Mouse (Mus musculus) CH12.LX (cell line): ENCODE measurements at regions not wholly inside any gene's neighbourhood (a gene's known extent, or its start where the extent isn't known, plus 50 kb on each side); places are given as distances from the start of the nearest gene placed in this dataset.

ENCODE experiments used
- DNase-seq: peaks from one replicate; pipeline ENCODE4 v3.0.0-alpha.2; 2013; ENCODE audit errors: extremely low read depth
- H3K27ac ChIP-seq: 2 replicates; pipeline ENCODE4 v1.5.1; 2012; ENCODE audit warnings: low read depth, mild to moderate bottlenecking, control low read depth, moderate library complexity; ENCODE audit not compliant: insufficient read depth
- H3K27me3 ChIP-seq: replicated peaks from 2 replicates; pipeline ENCODE3; 2012; ENCODE audit warnings: inconsistent platforms
- H3K36me3 ChIP-seq, 2 experiments: replicated peaks in 1 of 2; 2 replicates each; pipeline versions ENCODE3 to v1.6.1; 2012; ENCODE audit warnings: inconsistent platforms in 1 of 2, low read length in 1 of 2, mild to moderate bottlenecking in 1 of 2, mixed read lengths in 1 of 2, moderate library complexity in 1 of 2; ENCODE audit not compliant: control insufficient read depth in 1 of 2, insufficient read depth in 1 of 2
- H3K4me1 ChIP-seq, 2 experiments: 2 replicates each; pipeline ENCODE4 v1.6.1; 2012; ENCODE audit warnings: inconsistent platforms in 1 of 2, moderate library complexity in 1 of 2; ENCODE audit not compliant: insufficient read depth in 2 of 2, control insufficient read depth in 1 of 2
- H3K4me2 ChIP-seq: 2 replicates; pipeline ENCODE4 v1.6.1; 2012; ENCODE audit warnings: low read depth, mild to moderate bottlenecking, control low read depth; ENCODE audit not compliant: poor library complexity, insufficient read depth, severe bottlenecking
- H3K4me3 ChIP-seq, 3 experiments: fragments of 150-350 bp in 1 of 3; sonication (generic) in 1 of 3; replicated peaks in 1 of 3; 2 replicates each; pipeline versions ENCODE3 to v1.5.1; 2011 to 2012; ENCODE audit warnings: low read depth in 2 of 3, low read length in 2 of 3, mild to moderate bottlenecking in 2 of 3, moderate library complexity in 2 of 3, control low read depth in 1 of 3, improper control_type of control experiment in 1 of 3, inconsistent platforms in 1 of 3, mixed read lengths in 1 of 3; ENCODE audit not compliant: poor library complexity in 1 of 3
- H3K79me2 ChIP-seq: replicated peaks from 2 replicates; pipeline ENCODE4 v1.6.1; 2012; ENCODE audit warnings: mild to moderate bottlenecking, moderate library complexity; ENCODE audit not compliant: control insufficient read depth, poor library complexity, insufficient read depth, severe bottlenecking; ENCODE audit errors: extremely low read depth
- H3K9ac ChIP-seq: 2 replicates; pipeline ENCODE4 v1.6.1; 2012; ENCODE audit warnings: low read depth, mild to moderate bottlenecking, control low read depth, moderate library complexity; ENCODE audit not compliant: insufficient read depth
- H3K9me3 ChIP-seq: replicated peaks from 2 replicates; pipeline ENCODE3; 2012; ENCODE audit warnings: low read length, inconsistent platforms, mixed read lengths
- CHD1 ChIP-seq: IDR thresholded peaks from 2 replicates; pipeline ENCODE4 v1.6.1; 2012; ENCODE audit warnings: low read depth, low read length, improper control_type of control experiment, inconsistent platforms
- CTCF ChIP-seq, 2 experiments: IDR thresholded peaks in 1 of 2; conservative IDR thresholded peaks in 1 of 2; 2 replicates each; pipeline ENCODE4 v1.5.1; 2011 to 2012; ENCODE audit warnings: low read depth in 2 of 2, low read length in 2 of 2, improper control_type of control experiment in 1 of 2, inconsistent platforms in 1 of 2, mild to moderate bottlenecking in 1 of 2, moderate library complexity in 1 of 2
- IRF4 ChIP-seq: IDR thresholded peaks from 2 replicates; pipeline ENCODE4 v1.6.1; 2014; ENCODE audit warnings: low read depth, mild to moderate bottlenecking, inconsistent platforms, low read length, improper control_type of control experiment
- JUN ChIP-seq: IDR thresholded peaks from 2 replicates; pipeline ENCODE4 v1.6.1; 2011; ENCODE audit warnings: low read depth, mild to moderate bottlenecking, low read length, improper control_type of control experiment, moderate library complexity; ENCODE audit not compliant: insufficient read depth
- MAFK ChIP-seq: IDR thresholded peaks from 2 replicates; pipeline ENCODE4 v1.6.1; 2011; ENCODE audit warnings: low read length, improper control_type of control experiment; ENCODE audit not compliant: insufficient replicate concordance
- MYC ChIP-seq: IDR thresholded peaks from 2 replicates; pipeline ENCODE4 v1.6.1; 2011; ENCODE audit warnings: low read depth, mild to moderate bottlenecking, improper control_type of control experiment, low read length
- NELFE ChIP-seq: IDR thresholded peaks from 2 replicates; pipeline ENCODE4 v1.6.1; 2011; ENCODE audit warnings: low read depth, low read length, improper control_type of control experiment
- RAD21 ChIP-seq: IDR thresholded peaks from 2 replicates; pipeline ENCODE4 v1.6.1; 2011; ENCODE audit warnings: low read depth, mild to moderate bottlenecking, low read length, improper control_type of control experiment, moderate library complexity
- SIN3A ChIP-seq: IDR thresholded peaks from 2 replicates; pipeline ENCODE4 v1.6.1; 2012; ENCODE audit warnings: low read length, improper control_type of control experiment, inconsistent platforms
- SMC3 ChIP-seq: IDR thresholded peaks from 2 replicates; pipeline ENCODE4 v1.6.1; 2011; ENCODE audit warnings: low read depth, low read length, improper control_type of control experiment
- TCF12 ChIP-seq: IDR thresholded peaks from 2 replicates; pipeline ENCODE4 v1.6.1; 2014; ENCODE audit warnings: low read depth, mild to moderate bottlenecking, inconsistent platforms, low read length, improper control_type of control experiment
- UBTF ChIP-seq: IDR thresholded peaks from 2 replicates; pipeline ENCODE4 v1.6.1; 2012; ENCODE audit warnings: low read depth, mild to moderate bottlenecking, inconsistent platforms, low read length, improper control_type of control experiment, moderate library complexity
- USF1 ChIP-seq: IDR thresholded peaks from 2 replicates; pipeline ENCODE4 v1.6.1; 2014; ENCODE audit warnings: low read depth, mild to moderate bottlenecking, inconsistent platforms, low read length, improper control_type of control experiment
- ZKSCAN1 ChIP-seq: IDR thresholded peaks from 2 replicates; pipeline ENCODE4 v1.6.1; 2012; ENCODE audit warnings: low read depth, inconsistent platforms, low read length, improper control_type of control experiment, borderline replicate concordance
- dilution Hi-C: fragments of 300-500 bp; cut with MboI; formaldehyde crosslinking; loops from 2 replicates; pipeline ENCODE4 v1.14.3; 2020; ENCODE audit warnings: low sequenced_read_pairs; ENCODE audit not compliant: extremely low pct_unique_long_range_greater_than_20kb, extremely low pct_ligation_motif_present
- in situ Hi-C: fragments of 300-500 bp; cut with MboI; formaldehyde crosslinking; loops from 3 replicates; pipeline ENCODE4 v1.14.3; 2019; ENCODE audit warnings: low sequenced_read_pairs, low pct_ligation_motif_present, low pct_unique_long_range_greater_than_20kb, mixed read lengths

GRCm38 (mm10) chr14:8948751-8949150 lies 282.7 kb upstream of the 4930452B06Rik start:
- in situ Hi-C loops = no loop called here
- no peaks in the 10 kb centered on the region for H3K4me1 ChIP-seq
- TF ChIP-seq SIN3A = no peak
- H3K27ac ChIP-seq = no peak overlapping the region
- no peak overlapping the region for H3K4me2 ChIP-seq
- no peak overlapping the region for H3K9ac ChIP-seq
- H3K79me2 ChIP-seq = no peaks in the 10 kb centered on the region
- no peaks in the 10 kb centered on the region for H3K27me3 ChIP-seq
- H3K9me3 ChIP-seq = no peaks in the 10 kb centered on the region
- DNase-seq = no peak
- H3K36me3 ChIP-seq = no peaks in the 10 kb centered on the region
- no peak overlapping the region for H3K4me3 ChIP-seq
- dilution Hi-C loops = no loop called here

DNA sequence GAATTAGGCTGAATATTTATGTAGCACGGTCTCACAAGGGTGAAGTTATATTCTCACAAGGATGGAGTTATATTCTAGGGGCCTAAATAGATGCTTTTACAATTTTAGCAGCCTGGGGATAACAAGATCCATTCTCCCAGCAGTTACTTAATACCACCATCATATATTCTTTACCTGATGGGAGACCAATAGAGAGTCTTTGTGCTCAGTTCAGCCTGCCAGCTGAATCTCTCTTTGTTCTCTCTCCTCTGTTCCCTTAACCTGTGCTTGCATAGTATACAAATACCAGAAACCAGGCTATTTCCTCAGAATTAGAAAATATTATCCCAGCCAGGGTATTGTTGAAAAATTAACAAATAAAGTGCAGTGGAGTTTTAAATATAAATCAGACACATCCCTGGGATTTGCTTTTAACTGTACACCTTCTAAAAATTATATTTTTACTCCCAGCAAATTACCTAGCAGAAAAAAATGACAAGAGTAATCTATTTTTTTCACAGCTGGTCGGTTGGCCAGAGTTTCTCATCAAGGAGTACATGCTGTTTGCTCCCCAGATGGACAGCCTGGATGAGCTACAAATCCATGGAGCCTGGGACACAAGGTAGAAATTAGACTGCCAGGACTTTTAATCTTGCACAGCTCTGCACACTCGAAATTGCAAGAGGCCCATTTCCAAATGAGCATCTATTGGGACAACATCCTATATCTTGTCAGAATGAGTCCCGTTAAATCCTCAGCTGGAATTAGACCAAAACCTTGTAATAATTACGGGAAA lies 281.0 kb upstream of the 4930452B06Rik start:
- in situ Hi-C loops = no loop called here
- H3K27me3 ChIP-seq = no peaks in the 10 kb centered on the region
- dilution Hi-C loops = no loop called here
- no peak for TF ChIP-seq USF1
- TF ChIP-seq MAFK = no peak
- TF ChIP-seq TCF12 = no peak
- TF ChIP-seq ZKSCAN1 = no peak
- TF ChIP-seq NELFE = no peak
- no peaks in the 10 kb centered on the region for H3K4me1 ChIP-seq
- DNase-seq = no peak
- H3K9me3 ChIP-seq = no peaks in the 10 kb centered on the region
- H3K27ac ChIP-seq = no peak overlapping the region
- H3K4me2 ChIP-seq = no peak overlapping the region
- H3K36me3 ChIP-seq = no peaks in the 10 kb centered on the region
- no peaks in the 10 kb centered on the region for H3K79me2 ChIP-seq
- no peak overlapping the region for H3K9ac ChIP-seq
- no peak overlapping the region for H3K4me3 ChIP-seq

- Histone ChIP-seq H3K4me2 (peak overlapping the region; percentile 29; the same call in 1 of the 2 replicates), H3K27ac (no peak overlapping the region), H3K27me3 (no peaks in the 10 kb centered on the region), H3K9me3 (no peaks in the 10 kb centered on the region), H3K9ac (no peak overlapping the region), H3K4me3 (no peak overlapping the region)
- no peak for TF ChIP-seq CHD1
- TF ChIP-seq MYC = no peak
- TF ChIP-seq UBTF = no peak
- peak in 1 of 2 experiments; percentile 66; a peak in 2 of 4 replicates for TF ChIP-seq CTCF (conservative IDR thresholded peaks at IDR 0.05 in 1 of 2, IDR thresholded peaks at IDR 0.05 in 1 of 2; ENCODE audit: low read depth in 2 of 2, low read length in 2 of 2)
- TF ChIP-seq SMC3 = peak; percentile 68
- TF ChIP-seq JUN = no peak
- no peak for TF ChIP-seq IRF4
- peak; percentile 80 for TF ChIP-seq RAD21
- TF ChIP-seq MAFK = no peak
- TF ChIP-seq, all 38 proteins: peak for 3
- peak; percentile 61 for DNase-seq
- no peaks in the 10 kb centered on the region for H3K79me2 ChIP-seq
- in situ Hi-C loops = no loop called here
- H3K36me3 ChIP-seq = no peaks in the 10 kb centered on the region
- H3K4me1 ChIP-seq = no peaks in the 10 kb centered on the region
- dilution Hi-C loops = no loop called here
Observed at GRCm38 (mm10) chr14:8935121-8935520, 269.1 kb upstream of the 4930452B06Rik start.
